Comparison of ENCODE assay signal across 7 mouse cellular contexts in genomic region chr1:191719326-191719725, GRCm38 (mm10). TPM values are rescaled to one million over a fixed set of nuclear protein-coding genes. Genes with fewer than 3 reads are reported as not detected.
DNase-seq lines count a peak whose midpoint lies in the region; ATAC-seq and TF ChIP-seq lines count a peak whose summit lies in the region.

No protein-coding gene starts in this region.

- no peaks in the 10 kb centered on the region for H3K9me3 ChIP-seq in embryonic facial prominence, embryonic 10.5 days
- H3K9me3 ChIP-seq in hindbrain, embryonic 12.5 days (replicated peaks): no peaks in the 10 kb centered on the region
- H3K9me3 ChIP-seq in midbrain, embryonic 10.5 days (replicated peaks): no peaks in the 10 kb centered on the region

- TF ChIP-seq CTCF in liver, adult 2 months (IDR thresholded peaks at IDR 0.05; ENCODE audit: low read depth, low read length): no peak

- H3K9ac ChIP-seq in liver, adult 2 months (ENCODE audit: low read depth, low read length): peak overlapping the region; percentile 90
- H3K9ac ChIP-seq in hindbrain, embryonic 12.5 days: peak overlapping the region; percentile 97

- DNase-seq in liver, adult 2 months (ENCODE audit: extremely low read depth, low read depth, low spot score): peak; percentile 42
- no peak for DNase-seq in liver
- DNase-seq in embryonic facial prominence, embryonic 10.5 days (ENCODE audit: low spot score): no peak
- no peak for DNase-seq in midbrain, embryonic 10.5 days (ENCODE audit: low spot score)
- DNase-seq in thymus, postnatal 10 days (ENCODE audit: low spot score in 2 of 2): no peak

- peaks cover 20% of the 10 kb centered on the region for H3K36me3 ChIP-seq in liver, adult 2 months (ENCODE audit: control insufficient read depth, insufficient read depth, low read length)
- peaks cover 41% of the 10 kb centered on the region for H3K36me3 ChIP-seq in embryonic facial prominence, embryonic 10.5 days (replicated peaks)
- peaks cover 7% of the 10 kb centered on the region for H3K36me3 ChIP-seq in hindbrain, embryonic 12.5 days
- H3K36me3 ChIP-seq in midbrain, embryonic 10.5 days: peaks cover 29% of the 10 kb centered on the region

- H3K4me3 ChIP-seq in liver, adult 2 months (ENCODE audit: insufficient read depth, low read depth, low read length): peak overlapping the region; percentile 99
- H3K4me3 ChIP-seq in embryonic facial prominence, embryonic 10.5 days: peak overlapping the region; percentile 85
- peak overlapping the region; percentile 95 for H3K4me3 ChIP-seq in hindbrain, embryonic 12.5 days
- peak overlapping the region; percentile 91 for H3K4me3 ChIP-seq in midbrain, embryonic 10.5 days

- no peak for TF ChIP-seq POLR2A in liver, adult 2 months (IDR thresholded peaks at IDR 0.05; ENCODE audit: extremely low read depth, insufficient read depth, low read length)

- no peaks in the 10 kb centered on the region for H3K27me3 ChIP-seq in liver, adult 2 months (ENCODE audit: control insufficient read depth, insufficient read depth, low read length)
- H3K27me3 ChIP-seq in embryonic facial prominence, embryonic 10.5 days (replicated peaks; ENCODE audit: low read depth, poor library complexity, severe bottlenecking): peaks cover 6% of the 10 kb centered on the region; the same call in 1 of the 2 replicates
- H3K27me3 ChIP-seq in hindbrain, embryonic 12.5 days: no peaks in the 10 kb centered on the region
- H3K27me3 ChIP-seq in midbrain, embryonic 10.5 days (ENCODE audit: low read depth, poor library complexity, severe bottlenecking): peaks cover 37% of the 10 kb centered on the region

- 19% methylated on average over 11 of the region's 11 CpGs for WGBS in liver, adult 2 months
- 12% methylated on average over 11 of the region's 11 CpGs for WGBS in embryonic facial prominence, embryonic 10.5 days
- WGBS in hindbrain, embryonic 12.5 days: 12% methylated on average over 11 of the region's 11 CpGs
- WGBS in midbrain, embryonic 10.5 days: 17% methylated on average over 11 of the region's 11 CpGs

- H3K79me2 ChIP-seq in liver, adult 2 months (ENCODE audit: control insufficient read depth, insufficient read depth, low read length): peaks cover 18% of the 10 kb centered on the region; the same call in 1 of the 2 replicates

- ATAC-seq in hindbrain, embryonic 12.5 days (ENCODE audit: low FRiP score): no peak
- no peak for ATAC-seq in granulocyte monocyte progenitor cell, adult 5-6 weeks (replicated peaks; ENCODE audit: poor library complexity, severe bottlenecking)

- peak overlapping the region; percentile 87 for H3K4me2 ChIP-seq in hindbrain, embryonic 12.5 days (replicated peaks)

- H3K4me1 ChIP-seq in liver, adult 2 months (ENCODE audit: control insufficient read depth, insufficient read depth, low read length): peaks cover 24% of the 10 kb centered on the region
- H3K4me1 ChIP-seq in embryonic facial prominence, embryonic 10.5 days: peaks cover 26% of the 10 kb centered on the region
- H3K4me1 ChIP-seq in hindbrain, embryonic 12.5 days: peaks cover 24% of the 10 kb centered on the region
- peaks cover 37% of the 10 kb centered on the region for H3K4me1 ChIP-seq in midbrain, embryonic 10.5 days

- H3K27ac ChIP-seq in liver, adult 2 months (replicated peaks; ENCODE audit: insufficient read depth, low read depth, low read length): peak overlapping the region; percentile 98
- H3K27ac ChIP-seq in embryonic facial prominence, embryonic 10.5 days (replicated peaks): peak overlapping the region; percentile 94
- peak overlapping the region; percentile 96 for H3K27ac ChIP-seq in hindbrain, embryonic 12.5 days
- peak overlapping the region; percentile 97 for H3K27ac ChIP-seq in midbrain, embryonic 10.5 days (replicated peaks)

RNA-seq across cellular contexts. Expression of gene Lpgat1, which starts 1.7 kb away (rescaled TPM):
- total RNA-seq in liver, adult 2 months (2014; rRNA removed): 71.2 and 82.1 TPM in 2 replicates
- 19.8 and 27.9 TPM in 2 replicates for polyA plus RNA-seq in liver, adult 2 months (2012; rRNA removed)
- polyA plus RNA-seq in embryonic facial prominence, embryonic 10.5 days (2016; fragmentation: Nextera tagmentation; extraction: Ambion mirVana): 24.0 and 24.4 TPM in 2 replicates
- 44.4 and 47.8 TPM in 2 replicates for polyA plus RNA-seq in hindbrain, embryonic 12.5 days (2016; fragmentation: Nextera tagmentation; extraction: Ambion mirVana)
- 18.1 and 19.0 TPM in 2 replicates for polyA plus RNA-seq in midbrain, embryonic 10.5 days (2016; fragmentation: Nextera tagmentation; extraction: Ambion mirVana)
- total RNA-seq in granulocyte monocyte progenitor cell, adult 5-6 weeks (2014; fragmentation: Nextera tagmentation): 32.2 and 34.6 TPM in 2 replicates
- 31.7 and 36.3 TPM in 2 replicates for total RNA-seq in granulocyte monocyte progenitor cell, adult 5-6 weeks (2017)
